Mouse (Mus musculus) heart, postnatal 0 days (tissue): ENCODE results near the gene Zdhhc12.

Experiments
- CTCF ChIP-seq: IDR thresholded peaks from 2 replicates; pipeline ENCODE4 v1.5.1; 2016; ENCODE audit warnings: antibody characterized with exemption, control low read depth, low read depth
- EP300 ChIP-seq: IDR thresholded peaks from 2 replicates; pipeline ENCODE4 v1.6.1; 2016; ENCODE audit warnings: antibody characterized with exemption, low read depth

DNA sequence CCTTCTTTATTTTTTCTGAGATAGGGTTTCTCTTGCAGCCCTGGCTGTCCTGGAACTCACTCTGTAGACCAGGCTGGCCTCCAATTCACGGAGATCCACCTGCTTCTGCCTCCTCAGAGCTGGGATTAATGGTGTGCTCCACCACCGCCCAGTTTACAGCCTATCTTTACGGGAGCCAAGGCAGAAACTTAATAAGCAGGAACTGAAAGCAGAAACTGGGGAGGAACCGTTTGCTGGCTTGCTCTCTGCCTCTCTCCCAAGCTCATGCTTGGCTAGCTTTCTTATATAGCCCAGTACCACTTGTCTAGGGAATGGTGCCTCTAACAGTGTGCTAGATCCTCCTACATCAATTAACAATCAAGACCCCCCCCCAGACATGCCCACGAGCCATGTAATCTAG lies 9.3 kb downstream of the Zdhhc12 start:
- TF ChIP-seq CTCF (no peak), EP300 (no peak)
